Mouse (Mus musculus) midbrain, embryonic 11.5 days (tissue): ENCODE measurements at regions not wholly inside any gene's neighbourhood (a gene's known extent, or its start where the extent isn't known, plus 50 kb on each side); places are given as distances from the start of the nearest gene placed in this dataset.

Experiments used
- ATAC-seq: fragments of 200-750 bp; cut with Nextera tagmentation; 2 replicates; pipeline ENCODE4 v1.8.0; 2017; ENCODE audit warnings: moderate TSS enrichment, moderate library complexity; ENCODE audit not compliant: low FRiP score
- DNase-seq: peaks from one replicate; pipeline ENCODE4 v3.0.0; 2015; ENCODE audit warnings: low spot score; ENCODE audit errors: missing footprints
- H3K27ac ChIP-seq: fragments of 300-500 bp; sonication (generic); 2 replicates; pipeline ENCODE4 v1.5.1; 2014; ENCODE audit warnings: low read depth, low read length
- H3K27me3 ChIP-seq: fragments of 300-500 bp; sonication (generic); 2 replicates; pipeline ENCODE4 v1.6.1; 2014; ENCODE audit warnings: mild to moderate bottlenecking, low read length, moderate library complexity, mixed read lengths; ENCODE audit not compliant: control insufficient read depth, insufficient read depth
- H3K36me3 ChIP-seq: fragments of 300-500 bp; sonication (generic); 2 replicates; pipeline ENCODE4 v1.6.1; 2014; ENCODE audit warnings: mild to moderate bottlenecking, low read length, moderate library complexity, mixed read lengths; ENCODE audit not compliant: control insufficient read depth, insufficient read depth
- H3K4me1 ChIP-seq: fragments of 300-500 bp; sonication (generic); 2 replicates; pipeline ENCODE4 v1.6.1; 2014; ENCODE audit warnings: low read length; ENCODE audit not compliant: control insufficient read depth, insufficient read depth
- H3K4me2 ChIP-seq: fragments of 300-500 bp; sonication (generic); 2 replicates; pipeline ENCODE4 v1.6.1; 2014; ENCODE audit warnings: mild to moderate bottlenecking, moderate library complexity
- H3K4me3 ChIP-seq: fragments of 300-500 bp; sonication (generic); 2 replicates; pipeline ENCODE4 v1.5.1; 2014; ENCODE audit warnings: low read depth, low read length
- H3K9ac ChIP-seq: fragments of 300-500 bp; sonication (generic); 2 replicates; pipeline ENCODE4 v1.6.1; 2014; ENCODE audit warnings: low read length
- H3K9me3 ChIP-seq: fragments of 300-500 bp; sonication (generic); 2 replicates; pipeline ENCODE4 v1.6.1; 2016; ENCODE audit warnings: low read length; ENCODE audit not compliant: control insufficient read depth
- WGBS: fragments of 180-500 bp; shearing (Covaris S2); extraction: QIAGEN DNeasy Blood & Tissue Kit; methylation state at CpG from one replicate; pipeline ENCODE4 v1.1.7; 2014; 5-methylcytosine and 5-hydroxymethylcytosine counted together

- H3K27ac ChIP-seq = no peak overlapping the region
- no peak for ATAC-seq
- H3K27me3 ChIP-seq = no peaks in the 10 kb centered on the region
- H3K4me1 ChIP-seq = no peaks in the 10 kb centered on the region
- no peak overlapping the region for H3K4me2 ChIP-seq
- no peak overlapping the region for H3K4me3 ChIP-seq
- no peak for DNase-seq
- H3K36me3 ChIP-seq = no peaks in the 10 kb centered on the region
- 93% methylated on average over 1 of the region's 1 CpGs for WGBS
- H3K9ac ChIP-seq = no peak overlapping the region
- H3K9me3 ChIP-seq = no peaks in the 10 kb centered on the region
These were observed 50.4 kb upstream of the Atg10 start for GRCm38 (mm10) chr13:91274131-91274530.

- no peak for DNase-seq
- Histone ChIP-seq H3K9ac (no peak overlapping the region), H3K4me1 (no peaks in the 10 kb centered on the region), H3K4me3 (no peak overlapping the region), H3K4me2 (no peak overlapping the region), H3K27me3 (no peaks in the 10 kb centered on the region), H3K9me3 (no peaks in the 10 kb centered on the region), H3K27ac (no peak overlapping the region), H3K36me3 (no peaks in the 10 kb centered on the region)
- ATAC-seq = no peak
- WGBS = 70% methylated on average over 6 of the region's 6 CpGs
These were observed 50.8 kb upstream of the Atg10 start for GRCm38 (mm10) chr13:91274615-91275014.

DNA sequence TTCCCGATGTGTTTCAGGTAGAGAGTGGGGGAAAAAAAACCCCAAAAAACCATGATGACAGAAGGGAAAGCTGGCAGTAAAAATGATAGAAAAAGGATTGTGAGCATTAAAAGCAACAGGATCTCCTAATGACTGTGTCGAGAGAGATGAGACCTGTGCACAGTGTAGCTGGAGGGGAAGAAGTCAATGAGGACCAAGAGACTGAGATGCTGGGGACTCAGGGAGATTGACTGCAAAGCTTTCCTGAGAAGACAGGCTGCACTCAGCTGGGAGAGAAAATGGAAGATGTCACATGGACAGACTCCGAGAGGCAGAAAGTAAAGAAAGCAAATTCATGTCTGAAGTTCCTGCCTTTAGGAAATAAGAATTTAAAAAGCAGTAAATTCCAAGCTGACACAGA is 55.7 kb upstream of the Atg10 start:
- H3K36me3 ChIP-seq = no peaks in the 10 kb centered on the region
- WGBS = 82% methylated on average over 3 of the region's 3 CpGs
- no peak for ATAC-seq

GRCm38 (mm10) chr13:91295552-91296170 is 71.9 kb upstream of the Atg10 start:
- no peak overlapping the region for H3K9ac ChIP-seq
- 79% methylated on average over 7 of the region's 7 CpGs for WGBS
- DNase-seq (no peak), ATAC-seq (no peak)
- H3K36me3 ChIP-seq = no peaks in the 10 kb centered on the region
- no peak overlapping the region for H3K4me3 ChIP-seq
- H3K27me3 ChIP-seq = no peaks in the 10 kb centered on the region
- H3K4me2 ChIP-seq = no peak overlapping the region
- no peaks in the 10 kb centered on the region for H3K4me1 ChIP-seq
- H3K9me3 ChIP-seq = no peaks in the 10 kb centered on the region
- H3K27ac ChIP-seq = no peak overlapping the region

More for the DNA sequence above, 55.7 kb upstream of the Atg10 start:
- Histone ChIP-seq H3K4me3 (no peak overlapping the region), H3K27ac (no peak overlapping the region), H3K27me3 (no peaks in the 10 kb centered on the region), H3K4me2 (no peak overlapping the region), H3K9me3 (no peaks in the 10 kb centered on the region), H3K9ac (no peak overlapping the region), H3K4me1 (no peaks in the 10 kb centered on the region)
- DNase-seq = no peak

GRCm38 (mm10) chr13:91296521-91297160 is 72.9 kb upstream of the Atg10 start:
- H3K4me3 ChIP-seq = no peak overlapping the region
- H3K4me2 ChIP-seq = no peak overlapping the region
- H3K36me3 ChIP-seq = no peaks in the 10 kb centered on the region
- H3K4me1 ChIP-seq = no peaks in the 10 kb centered on the region
- DNase-seq = no peak
- no peak for ATAC-seq
- H3K27ac ChIP-seq = no peak overlapping the region
- WGBS = 74% methylated on average over 5 of the region's 5 CpGs
- no peaks in the 10 kb centered on the region for H3K27me3 ChIP-seq
- H3K9me3 ChIP-seq = no peaks in the 10 kb centered on the region
- no peak overlapping the region for H3K9ac ChIP-seq

- no peak for DNase-seq
- Histone ChIP-seq H3K4me1 (no peaks in the 10 kb centered on the region), H3K27me3 (no peaks in the 10 kb centered on the region), H3K4me2 (no peak overlapping the region), H3K4me3 (no peak overlapping the region), H3K36me3 (no peaks in the 10 kb centered on the region), H3K9me3 (no peaks in the 10 kb centered on the region), H3K9ac (no peak overlapping the region), H3K27ac (no peak overlapping the region)
- WGBS = 93% methylated on average over 1 of the region's 1 CpGs
- no peak for ATAC-seq
These were observed 78.1 kb upstream of the Atg10 start for GRCm38 (mm10) chr13:91301849-91302248.

- Histone ChIP-seq H3K9me3 (no peaks in the 10 kb centered on the region), H3K4me3 (no peak overlapping the region), H3K36me3 (no peaks in the 10 kb centered on the region), H3K27me3 (no peaks in the 10 kb centered on the region), H3K4me2 (no peak overlapping the region), H3K4me1 (no peaks in the 10 kb centered on the region), H3K27ac (no peak overlapping the region), H3K9ac (no peak overlapping the region)
- DNase-seq = no peak
- no peak for ATAC-seq
- 86% methylated on average over 6 of the region's 6 CpGs for WGBS
These were observed 82.1 kb upstream of the Atg10 start for GRCm38 (mm10) chr13:91305697-91306405.

DNA sequence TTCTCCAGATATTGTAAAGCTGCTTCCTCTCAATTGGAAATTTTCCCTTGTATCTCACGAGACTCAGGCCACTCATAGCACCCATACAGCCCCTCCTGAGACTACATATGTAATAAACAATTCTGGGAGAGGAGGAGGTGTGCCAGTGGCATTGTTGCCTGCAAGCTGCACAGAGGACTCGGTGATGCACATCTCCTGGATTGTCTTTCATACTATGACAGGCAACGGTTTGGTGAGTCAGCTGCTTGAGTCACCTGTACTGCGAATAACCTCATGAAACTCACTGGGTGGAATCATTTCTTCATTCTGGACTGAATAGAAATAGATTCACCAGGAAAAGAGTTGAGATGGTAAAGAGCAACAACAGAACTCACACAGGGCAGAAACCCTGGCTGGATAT is 82.8 kb upstream of the Atg10 start:
- H3K27me3 ChIP-seq = no peaks in the 10 kb centered on the region
- no peaks in the 10 kb centered on the region for H3K4me1 ChIP-seq
- DNase-seq (no peak), ATAC-seq (no peak)
- 77% methylated on average over 4 of the region's 4 CpGs for WGBS
- H3K36me3 ChIP-seq = no peaks in the 10 kb centered on the region
- H3K4me2 ChIP-seq = no peak overlapping the region
- H3K27ac ChIP-seq = no peak overlapping the region
- H3K9ac ChIP-seq = no peak overlapping the region
- no peak overlapping the region for H3K4me3 ChIP-seq
- no peaks in the 10 kb centered on the region for H3K9me3 ChIP-seq

DNA sequence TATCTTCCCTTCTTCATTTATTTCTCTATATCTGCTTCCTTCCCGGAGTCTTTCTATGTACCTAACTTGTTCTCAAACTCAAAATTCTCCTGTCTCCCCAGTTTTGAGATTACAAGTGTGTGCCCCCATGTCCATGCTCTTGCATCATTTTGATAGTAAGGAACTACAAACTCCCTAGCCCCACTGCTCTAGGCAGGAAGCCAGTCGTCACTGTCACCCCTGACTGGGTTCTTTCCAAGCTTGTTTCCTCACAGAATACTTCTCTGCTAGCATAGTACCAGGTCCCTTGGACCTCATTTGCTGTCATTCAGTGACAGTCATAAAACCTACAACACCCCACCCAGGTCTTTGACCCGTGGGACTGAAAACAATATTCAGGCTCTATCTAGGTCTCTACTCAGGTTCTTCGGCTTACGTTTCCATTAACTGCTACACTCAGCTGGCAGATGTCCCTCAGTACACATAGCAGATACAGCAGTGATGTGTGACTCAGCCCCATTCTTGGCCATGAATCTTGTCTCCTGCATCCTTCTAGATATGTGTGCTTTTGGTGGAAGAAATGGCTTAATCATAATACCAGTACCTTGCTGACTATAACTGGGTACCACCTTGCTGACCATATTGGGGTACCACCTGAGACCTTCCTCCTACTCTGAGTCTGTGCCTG is 89.3 kb upstream of the Atg10 start:
- H3K4me1 ChIP-seq = no peaks in the 10 kb centered on the region
- H3K4me2 ChIP-seq = no peak overlapping the region
- H3K9me3 ChIP-seq = no peaks in the 10 kb centered on the region
- no peaks in the 10 kb centered on the region for H3K36me3 ChIP-seq
- no peak overlapping the region for H3K9ac ChIP-seq
- no peaks in the 10 kb centered on the region for H3K27me3 ChIP-seq
- ATAC-seq = no peak
- DNase-seq = no peak
- no peak overlapping the region for H3K27ac ChIP-seq
- H3K4me3 ChIP-seq = no peak overlapping the region
- 86% methylated on average over 5 of the region's 5 CpGs for WGBS
